Mouse (Mus musculus): ENCODE measurements around the gene Dpyd. TPM values are rescaled to one million over a fixed set of nuclear protein-coding genes. Genes with fewer than 3 reads are reported as not detected.

Dpyd gene
- polyA plus RNA-seq, 1 experiment = 1.0 TPM

GRCm38 (mm10) chr3:119021255-119021654 is 459.3 kb downstream of the Dpyd start:
- H3K4me3 ChIP-seq (ENCODE audit: control insufficient read depth, low read depth, low read length) = no peak overlapping the region
- no peaks in the 10 kb centered on the region for H3K27me3 ChIP-seq (ENCODE audit: control insufficient read depth, insufficient read depth, low read length)
- TF ChIP-seq POLR2A (IDR thresholded peaks at IDR 0.05; ENCODE audit: control insufficient read depth, low read depth, low read length) (no peak), CTCF (IDR thresholded peaks at IDR 0.05; ENCODE audit: control insufficient read depth, insufficient read depth, insufficient replicate concordance, low read depth, low read length) (no peak)
- no peaks in the 10 kb centered on the region for H3K36me3 ChIP-seq (ENCODE audit: control insufficient read depth, insufficient read depth, low read length)
- no peaks in the 10 kb centered on the region for H3K4me1 ChIP-seq (ENCODE audit: control insufficient read depth, insufficient read depth, low read length)
- no peak overlapping the region for H3K27ac ChIP-seq (ENCODE audit: control insufficient read depth, insufficient read depth, low read depth, low read length)

GRCm38 (mm10) chr3:119042611-119043010 is 480.7 kb downstream of the Dpyd start:
- Histone ChIP-seq H3K27ac (ENCODE audit: control insufficient read depth, insufficient read depth, low read depth, low read length) (no peak overlapping the region), H3K36me3 (ENCODE audit: control insufficient read depth, insufficient read depth, low read length) (no peaks in the 10 kb centered on the region), H3K4me3 (ENCODE audit: control insufficient read depth, low read depth, low read length) (no peak overlapping the region), H3K4me1 (ENCODE audit: control insufficient read depth, insufficient read depth, low read length) (no peaks in the 10 kb centered on the region), H3K27me3 (ENCODE audit: control insufficient read depth, insufficient read depth, low read length) (no peaks in the 10 kb centered on the region)
- TF ChIP-seq CTCF (IDR thresholded peaks at IDR 0.05; ENCODE audit: control insufficient read depth, insufficient read depth, insufficient replicate concordance, low read depth, low read length) = no peak

DNA sequence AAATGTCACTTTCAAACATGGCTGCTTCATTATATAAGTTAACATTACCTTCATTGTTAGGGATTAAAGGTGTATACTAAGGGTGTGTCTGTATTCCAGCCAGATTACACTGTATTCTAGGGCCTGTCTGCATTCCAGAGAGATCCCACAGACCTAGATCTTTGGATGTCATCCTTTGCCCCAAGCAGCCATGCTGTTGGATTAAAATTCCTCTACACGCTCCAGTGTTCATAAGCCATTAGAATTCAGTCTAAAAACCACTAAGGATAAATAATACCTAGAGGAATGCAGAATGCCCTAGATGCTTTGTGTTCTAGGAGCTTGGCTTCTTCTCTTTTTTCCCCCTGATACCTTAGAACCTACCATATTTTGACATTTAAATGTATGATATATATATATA is 494.2 kb downstream of the Dpyd start:
- H3K36me3 ChIP-seq (ENCODE audit: control insufficient read depth, insufficient read depth, low read length) = no peaks in the 10 kb centered on the region
- no peak overlapping the region for H3K27ac ChIP-seq (ENCODE audit: control insufficient read depth, insufficient read depth, low read depth, low read length)
- no peaks in the 10 kb centered on the region for H3K4me1 ChIP-seq (ENCODE audit: control insufficient read depth, insufficient read depth, low read length)
- no peak overlapping the region for H3K4me3 ChIP-seq (ENCODE audit: control insufficient read depth, low read depth, low read length)
- no peaks in the 10 kb centered on the region for H3K27me3 ChIP-seq (ENCODE audit: control insufficient read depth, insufficient read depth, low read length)
- no peak for TF ChIP-seq CTCF (IDR thresholded peaks at IDR 0.05; ENCODE audit: control insufficient read depth, insufficient read depth, insufficient replicate concordance, low read depth, low read length)
- TF ChIP-seq POLR2A (IDR thresholded peaks at IDR 0.05; ENCODE audit: control insufficient read depth, low read depth, low read length) = no peak

DNA sequence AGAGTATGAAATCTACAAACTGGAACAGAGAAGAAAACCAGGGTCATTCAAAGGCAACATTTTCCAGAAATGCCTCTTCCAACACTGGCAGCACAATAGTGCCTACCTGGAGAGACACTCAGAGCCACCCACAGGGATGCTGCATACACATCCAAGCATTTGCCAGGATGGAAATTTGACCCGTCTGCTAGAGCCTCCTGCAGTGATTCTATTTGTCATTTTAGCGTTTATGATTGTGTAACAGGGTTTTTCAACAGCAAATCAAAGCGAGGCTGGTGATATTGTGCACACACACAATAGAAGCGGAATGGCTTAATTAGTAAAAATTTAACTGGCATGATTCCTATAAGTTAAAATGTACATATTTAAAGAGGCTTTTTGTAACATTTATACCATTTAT is 501.3 kb downstream of the Dpyd start:
- no peak overlapping the region for H3K27ac ChIP-seq (ENCODE audit: control insufficient read depth, insufficient read depth, low read depth, low read length)
- no peak for TF ChIP-seq POLR2A (IDR thresholded peaks at IDR 0.05; ENCODE audit: control insufficient read depth, low read depth, low read length)
- TF ChIP-seq CTCF (IDR thresholded peaks at IDR 0.05; ENCODE audit: control insufficient read depth, insufficient read depth, insufficient replicate concordance, low read depth, low read length) = no peak
- H3K27me3 ChIP-seq (ENCODE audit: control insufficient read depth, insufficient read depth, low read length) = no peaks in the 10 kb centered on the region
- H3K36me3 ChIP-seq (ENCODE audit: control insufficient read depth, insufficient read depth, low read length) = no peaks in the 10 kb centered on the region
- H3K4me3 ChIP-seq (ENCODE audit: control insufficient read depth, low read depth, low read length) = no peak overlapping the region
- H3K4me1 ChIP-seq (ENCODE audit: control insufficient read depth, insufficient read depth, low read length) = no peaks in the 10 kb centered on the region

DNA sequence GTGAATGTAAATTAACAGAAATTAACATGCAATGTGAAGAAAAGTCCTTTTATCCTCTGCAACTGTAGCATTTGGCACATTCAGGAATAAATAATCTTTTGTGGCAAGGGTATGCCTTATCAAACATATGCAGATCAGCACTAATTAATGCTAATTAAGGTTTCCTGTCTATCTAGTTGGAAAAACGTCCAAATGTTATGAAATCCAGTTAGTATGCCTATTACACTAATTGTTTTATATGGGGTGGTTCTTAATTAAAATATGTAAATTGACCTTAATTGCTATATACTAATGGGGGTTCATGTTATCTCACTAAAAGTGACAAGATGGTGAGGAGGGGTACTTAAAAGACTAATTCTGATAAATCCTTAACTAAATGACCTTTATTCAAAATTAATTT is 501.7 kb downstream of the Dpyd start:
- Histone ChIP-seq H3K36me3 (ENCODE audit: control insufficient read depth, insufficient read depth, low read length) (no peaks in the 10 kb centered on the region), H3K4me3 (ENCODE audit: control insufficient read depth, low read depth, low read length) (no peak overlapping the region), H3K4me1 (ENCODE audit: control insufficient read depth, insufficient read depth, low read length) (no peaks in the 10 kb centered on the region), H3K27ac (ENCODE audit: control insufficient read depth, insufficient read depth, low read depth, low read length) (no peak overlapping the region), H3K27me3 (ENCODE audit: control insufficient read depth, insufficient read depth, low read length) (no peaks in the 10 kb centered on the region)
- TF ChIP-seq POLR2A (IDR thresholded peaks at IDR 0.05; ENCODE audit: control insufficient read depth, low read depth, low read length) = no peak
- no peak for TF ChIP-seq CTCF (IDR thresholded peaks at IDR 0.05; ENCODE audit: control insufficient read depth, insufficient read depth, insufficient replicate concordance, low read depth, low read length)

- TF ChIP-seq CTCF (IDR thresholded peaks at IDR 0.05; ENCODE audit: control insufficient read depth, insufficient read depth, insufficient replicate concordance, low read depth, low read length) (no peak), POLR2A (IDR thresholded peaks at IDR 0.05; ENCODE audit: control insufficient read depth, low read depth, low read length) (no peak)
- Histone ChIP-seq H3K36me3 (ENCODE audit: control insufficient read depth, insufficient read depth, low read length) (no peaks in the 10 kb centered on the region), H3K27ac (ENCODE audit: control insufficient read depth, insufficient read depth, low read depth, low read length) (no peak overlapping the region), H3K27me3 (ENCODE audit: control insufficient read depth, insufficient read depth, low read length) (no peaks in the 10 kb centered on the region), H3K4me3 (ENCODE audit: control insufficient read depth, low read depth, low read length) (no peak overlapping the region), H3K4me1 (ENCODE audit: control insufficient read depth, insufficient read depth, low read length) (no peaks in the 10 kb centered on the region)
Observed at GRCm38 (mm10) chr3:119064746-119065145, 502.8 kb downstream of the Dpyd start.

DNA sequence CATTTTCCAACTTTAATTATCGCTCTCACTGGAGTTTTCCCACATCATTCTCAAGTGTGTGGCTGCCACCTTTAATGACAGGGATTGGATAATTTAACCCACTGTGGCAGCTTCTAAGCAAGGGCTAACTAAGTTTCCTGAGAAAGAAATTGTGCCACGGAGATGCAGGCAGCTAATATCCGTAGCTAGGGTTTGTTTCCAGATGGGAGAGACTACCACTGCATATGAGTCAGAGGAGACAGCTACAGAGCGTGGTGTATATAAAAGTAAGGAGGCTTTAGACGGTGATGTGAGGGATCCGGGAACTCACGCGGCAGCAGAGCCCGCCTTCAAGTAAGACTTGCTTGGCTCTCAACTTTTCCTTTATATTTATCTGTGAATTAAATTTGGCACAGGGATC is 505.3 kb downstream of the Dpyd start:
- TF ChIP-seq CTCF (IDR thresholded peaks at IDR 0.05; ENCODE audit: control insufficient read depth, insufficient read depth, insufficient replicate concordance, low read depth, low read length) (no peak), POLR2A (IDR thresholded peaks at IDR 0.05; ENCODE audit: control insufficient read depth, low read depth, low read length) (no peak)
- no peaks in the 10 kb centered on the region for H3K4me1 ChIP-seq (ENCODE audit: control insufficient read depth, insufficient read depth, low read length)
- no peak overlapping the region for H3K27ac ChIP-seq (ENCODE audit: control insufficient read depth, insufficient read depth, low read depth, low read length)
- H3K36me3 ChIP-seq (ENCODE audit: control insufficient read depth, insufficient read depth, low read length) = no peaks in the 10 kb centered on the region
- H3K4me3 ChIP-seq (ENCODE audit: control insufficient read depth, low read depth, low read length) = no peak overlapping the region
- no peaks in the 10 kb centered on the region for H3K27me3 ChIP-seq (ENCODE audit: control insufficient read depth, insufficient read depth, low read length)

GRCm38 (mm10) chr3:119086618-119087017 is 524.7 kb downstream of the Dpyd start:
- no peaks in the 10 kb centered on the region for H3K27me3 ChIP-seq (ENCODE audit: control insufficient read depth, insufficient read depth, low read length)
- H3K4me3 ChIP-seq (ENCODE audit: control insufficient read depth, low read depth, low read length) = no peak overlapping the region
- H3K4me1 ChIP-seq (ENCODE audit: control insufficient read depth, insufficient read depth, low read length) = no peaks in the 10 kb centered on the region
- no peak overlapping the region for H3K27ac ChIP-seq (ENCODE audit: control insufficient read depth, insufficient read depth, low read depth, low read length)
- no peaks in the 10 kb centered on the region for H3K36me3 ChIP-seq (ENCODE audit: control insufficient read depth, insufficient read depth, low read length)
- no peak for TF ChIP-seq POLR2A (IDR thresholded peaks at IDR 0.05; ENCODE audit: control insufficient read depth, low read depth, low read length)
- TF ChIP-seq CTCF (IDR thresholded peaks at IDR 0.05; ENCODE audit: control insufficient read depth, insufficient read depth, insufficient replicate concordance, low read depth, low read length) = no peak

All from testis, adult 2 months (tissue).